Mouse (Mus musculus): ENCODE measurements at regions not wholly inside any gene's neighbourhood (a gene's known extent, or its start where the extent isn't known, plus 50 kb on each side); places are given as distances from the start of the nearest gene placed in this dataset.
"Not testable (repeated sequence)": the region's sequence is repeated elsewhere in the genome, so short reads cannot be mapped to it uniquely, and the experiment has no call there.

DNA sequence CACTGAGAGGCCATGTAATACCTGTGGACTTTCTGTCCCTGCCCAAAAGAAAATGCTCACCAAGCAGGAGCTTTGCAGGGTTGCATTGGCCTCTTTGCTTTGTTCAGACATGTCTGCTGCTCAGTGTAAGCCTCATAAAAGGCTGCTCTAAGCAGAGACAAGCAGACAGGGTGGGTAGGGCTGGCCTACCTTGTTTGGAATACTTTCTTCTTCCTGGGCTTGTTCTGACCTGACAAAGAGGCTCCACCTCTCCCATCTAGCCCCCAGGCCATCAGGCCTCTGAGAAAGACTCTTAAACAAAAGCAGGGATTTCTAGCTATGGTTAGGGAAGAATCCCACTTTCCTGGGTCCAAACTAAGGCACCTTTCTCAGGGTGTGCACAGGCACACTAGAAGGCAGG lies 138.2 kb upstream of the Camk1g start:
- DNase-seq (ENCODE audit: extremely low spot score in 1 of 2, low spot score in 2 of 2), result no peak

GRCm38 (mm10) chr1:193506991-193507390 lies 136.9 kb upstream of the Camk1g start:
- intact Hi-C loops (cut with DNase I), result loop anchor here (5.0 kb wide), 2 partner anchors 65 to 80 kb away; no protein-coding TSS in a partner anchor
- DNase-seq (ENCODE audit: extremely low spot score in 1 of 2, low spot score in 2 of 2), result no peak

More for the DNA sequence above, 138.2 kb upstream of the Camk1g start:
- intact Hi-C loops (cut with DNase I), result loop anchor here (5.0 kb wide), 2 partner anchors 64 to 79 kb away; no protein-coding TSS in a partner anchor

- DNase-seq (ENCODE audit: extremely low spot score in 1 of 2, low spot score in 2 of 2), result no peak
- intact Hi-C loops (cut with DNase I), result loop anchor here (5.0 kb wide), 2 partner anchors 67 to 82 kb away; no protein-coding TSS in a partner anchor
These were observed 135.3 kb upstream of the Camk1g start for GRCm38 (mm10) chr1:193505381-193505780.

DNA sequence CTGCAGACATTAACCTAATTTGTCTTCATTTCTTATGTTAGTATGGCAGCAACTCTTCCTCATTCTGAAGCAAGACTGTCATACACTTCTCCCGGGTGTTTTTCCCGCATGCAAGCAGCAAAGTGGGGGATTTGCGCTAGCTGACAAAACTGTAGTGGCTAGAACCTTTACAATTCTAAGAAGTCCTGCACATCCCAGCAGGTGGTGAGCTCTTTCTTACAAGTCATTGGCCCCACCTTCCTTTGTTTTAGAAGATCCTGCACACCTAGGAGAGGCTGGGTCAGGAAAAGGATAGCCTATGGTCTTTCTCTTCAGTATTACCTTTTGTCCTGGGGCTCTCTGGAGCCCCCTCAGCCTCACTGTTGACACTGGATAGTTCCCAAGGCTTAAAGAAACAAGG lies 134.5 kb upstream of the Camk1g start:
- intact Hi-C loops (cut with DNase I), result loop anchor here (5.0 kb wide), 2 partner anchors 68 to 83 kb away; no protein-coding TSS in a partner anchor

GRCm38 (mm10) chr1:193503624-193504325 lies 133.7 kb upstream of the Camk1g start:
- intact Hi-C loops (cut with DNase I), result no loop called here
- DNase-seq (ENCODE audit: extremely low spot score in 1 of 2, low spot score in 2 of 2), result peak; percentile 20 to 56

More for the DNA sequence above, 134.5 kb upstream of the Camk1g start:
- DNase-seq (ENCODE audit: extremely low spot score in 1 of 2, low spot score in 2 of 2), result no peak

DNA sequence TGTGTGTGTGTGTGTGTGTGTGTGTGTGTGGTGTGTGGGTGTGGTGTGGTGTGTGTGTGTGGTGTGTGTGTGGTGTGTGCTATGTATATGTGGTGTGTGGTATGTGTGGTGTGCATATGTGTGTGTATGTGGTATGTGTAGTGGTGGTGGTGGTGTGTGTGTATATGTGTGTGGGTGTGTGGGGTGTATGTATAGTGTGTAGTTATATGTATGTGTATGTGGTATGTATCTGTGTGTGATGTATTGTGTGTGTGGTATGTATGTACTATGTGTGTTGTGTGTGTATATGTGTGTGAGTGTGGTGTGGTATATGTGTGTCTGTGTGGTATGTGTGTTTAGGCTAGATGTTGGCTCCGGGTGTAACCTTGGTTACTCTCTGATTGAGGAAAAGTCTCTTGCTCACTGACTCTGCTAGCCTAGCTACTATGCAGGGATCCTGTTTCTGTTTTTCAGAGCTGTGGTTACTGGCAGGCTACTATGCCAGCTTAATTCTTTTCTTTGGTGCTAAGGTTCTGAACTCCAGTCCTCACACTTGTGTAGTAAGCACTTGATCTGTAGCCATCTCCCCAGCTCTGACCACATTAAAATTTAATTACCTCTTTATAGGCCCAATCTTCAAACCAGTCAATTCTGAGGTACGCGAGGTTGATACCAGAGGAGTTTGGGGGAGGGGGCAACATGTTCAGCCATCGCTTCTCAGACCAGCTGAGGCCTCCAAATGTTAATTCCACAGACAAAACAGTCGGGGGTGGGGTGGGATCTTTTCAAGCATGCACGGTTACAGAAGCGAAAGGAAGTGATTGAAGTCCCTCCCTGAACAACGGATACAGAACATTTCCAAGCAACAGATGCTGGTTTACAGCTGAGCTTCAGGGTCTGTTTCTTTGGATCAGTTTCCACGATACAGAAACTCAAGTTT lies 126.4 kb upstream of the Camk1g start:
- intact Hi-C loops (cut with DNase I), result no loop called here
- DNase-seq (ENCODE audit: extremely low spot score in 1 of 2, low spot score in 2 of 2), result no peak

DNA sequence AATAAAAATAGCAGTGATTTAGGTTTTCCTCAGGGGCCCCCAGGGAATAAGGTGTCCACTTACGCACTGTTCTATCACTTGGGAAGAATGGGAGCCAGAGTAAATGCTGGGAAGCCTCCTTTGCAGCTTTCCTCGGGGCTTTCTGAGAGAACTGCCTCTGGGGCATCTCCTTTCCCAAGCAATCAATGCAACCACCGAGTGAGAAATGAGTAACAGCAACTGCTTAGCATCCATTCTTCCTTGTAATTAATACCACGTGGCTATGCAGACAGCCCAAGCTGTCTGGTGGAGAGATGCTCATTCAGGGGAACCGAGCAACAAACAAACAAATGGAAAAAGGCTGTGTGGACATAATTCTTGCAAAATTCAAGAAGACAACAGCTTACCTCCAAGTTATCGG lies 117.9 kb upstream of the Camk1g start:
- intact Hi-C loops (cut with DNase I), result no loop called here
- no peak for DNase-seq (ENCODE audit: extremely low spot score in 1 of 2, low spot score in 2 of 2)

DNA sequence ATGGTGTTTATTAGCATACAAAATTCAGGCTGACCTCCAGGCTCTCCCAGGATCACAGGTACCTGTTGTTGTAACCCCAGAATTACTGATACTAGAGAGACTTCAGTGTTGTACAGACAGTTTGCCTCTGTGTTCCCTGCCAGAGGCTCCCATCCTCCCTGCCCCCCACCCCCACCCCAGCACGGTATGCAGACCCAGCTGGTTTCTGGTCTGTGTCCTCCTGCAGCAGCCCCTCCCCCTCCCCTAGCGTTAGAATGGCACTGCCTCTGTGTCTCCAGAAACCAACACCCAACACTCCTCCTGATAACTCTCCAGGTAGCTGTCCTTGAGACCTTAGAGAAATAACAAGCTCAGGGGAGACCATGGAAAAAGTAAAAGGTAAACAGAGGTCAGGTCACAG lies 116.6 kb upstream of the Camk1g start:
- intact Hi-C loops (cut with DNase I); DNase-seq (ENCODE audit: extremely low spot score in 1 of 2, low spot score in 2 of 2): not testable (repeated sequence)

- no peak for DNase-seq (ENCODE audit: extremely low spot score in 1 of 2, low spot score in 2 of 2)
- intact Hi-C loops (cut with DNase I), result no loop called here
These were observed 114.9 kb upstream of the Camk1g start for GRCm38 (mm10) chr1:193484977-193485376.

DNA sequence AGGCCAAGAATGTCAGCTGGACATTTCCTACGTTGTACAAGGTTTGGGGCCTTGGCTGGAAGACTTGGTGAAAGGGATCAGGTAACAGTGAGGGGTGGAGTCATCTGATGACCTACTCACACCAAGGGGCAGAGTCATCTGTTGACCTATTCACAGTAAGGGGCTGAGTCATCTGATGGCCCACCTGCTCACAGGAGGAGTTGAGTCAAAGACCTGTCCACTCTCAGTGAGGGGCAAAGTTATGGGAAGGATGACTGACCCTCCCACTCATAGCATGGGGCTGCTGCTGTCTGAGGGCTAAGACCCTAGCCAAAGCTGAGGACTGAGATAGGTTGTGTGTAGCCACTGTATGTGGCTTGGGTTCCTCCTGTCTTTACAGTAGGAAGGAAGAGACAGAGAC lies 107.2 kb upstream of the Camk1g start:
- no peak for DNase-seq (ENCODE audit: extremely low spot score in 1 of 2, low spot score in 2 of 2)
- intact Hi-C loops (cut with DNase I), result no loop called here

GRCm38 (mm10) chr1:193476805-193477204 lies 106.7 kb upstream of the Camk1g start:
- intact Hi-C loops (cut with DNase I), result no loop called here
- no peak for DNase-seq (ENCODE audit: extremely low spot score in 1 of 2, low spot score in 2 of 2)

DNA sequence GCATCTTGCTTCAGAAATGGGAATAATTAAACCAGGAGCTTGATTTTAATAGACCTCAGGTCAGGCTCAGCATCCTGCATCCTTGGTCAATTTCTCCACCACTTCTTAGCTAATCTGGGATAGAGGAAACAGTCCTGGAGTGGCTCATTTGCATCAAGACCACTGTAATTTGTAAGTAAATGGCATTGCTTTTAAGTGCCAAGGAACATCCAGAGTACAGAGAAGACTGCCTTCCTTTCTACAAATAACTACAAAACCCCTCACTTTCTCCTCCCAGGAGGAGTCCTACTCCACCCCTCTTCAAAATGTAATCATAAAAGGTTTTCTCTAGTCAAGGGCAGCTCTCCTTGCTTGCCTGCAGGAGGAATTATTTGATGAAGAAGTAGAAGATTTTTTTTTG lies 96.2 kb upstream of the Camk1g start:
- intact Hi-C loops (cut with DNase I), result no loop called here
- DNase-seq (ENCODE audit: extremely low spot score in 1 of 2, low spot score in 2 of 2), result no peak

DNA sequence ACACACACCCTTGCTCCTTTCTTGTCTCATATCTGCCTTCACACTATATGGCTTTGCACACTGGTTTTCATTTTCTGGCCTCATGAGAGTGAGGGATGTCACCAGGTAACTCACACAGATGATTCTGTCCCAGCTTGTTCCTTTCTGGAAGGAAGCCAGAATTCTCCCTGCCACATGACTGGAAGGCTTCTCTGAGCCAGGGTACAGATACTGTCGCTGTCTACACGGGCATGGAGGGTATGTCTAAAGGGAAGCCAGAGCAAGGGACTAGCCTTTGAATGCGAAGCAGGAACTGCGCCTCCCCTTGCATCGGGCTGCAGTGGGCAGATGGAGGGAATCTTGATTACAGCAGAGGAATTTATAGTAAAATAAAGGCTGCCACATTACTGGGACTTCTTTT lies 89.6 kb upstream of the Camk1g start:
- DNase-seq (ENCODE audit: extremely low spot score in 1 of 2, low spot score in 2 of 2), result no peak
- intact Hi-C loops (cut with DNase I), result no loop called here

DNA sequence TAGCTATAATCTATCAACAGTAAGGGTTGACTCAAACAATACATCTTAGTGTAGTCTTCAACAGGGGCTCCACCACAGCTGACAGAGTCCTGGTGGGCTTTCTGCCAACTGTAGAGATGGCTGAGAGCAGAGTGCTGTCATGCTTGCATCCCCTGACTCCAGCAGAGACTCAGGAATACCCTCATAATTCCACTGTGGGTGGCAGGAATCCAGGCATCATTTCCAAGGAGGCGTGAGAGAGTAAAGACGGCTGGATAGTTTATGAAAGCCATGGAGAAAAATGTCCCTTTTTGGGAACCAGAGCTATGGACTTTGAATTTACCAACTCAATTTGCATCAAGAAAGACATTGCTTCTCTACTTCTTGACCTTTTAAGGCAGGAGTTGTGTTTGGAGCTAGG lies 87.8 kb upstream of the Camk1g start:
- intact Hi-C loops (cut with DNase I), result no loop called here
- no peak for DNase-seq (ENCODE audit: extremely low spot score in 1 of 2, low spot score in 2 of 2)

GRCm38 (mm10) chr1:193453654-193454053 lies 83.6 kb upstream of the Camk1g start:
- DNase-seq (ENCODE audit: extremely low spot score in 1 of 2, low spot score in 2 of 2), result peak in 1 of 2 experiments; percentile 36
- intact Hi-C loops (cut with DNase I), result no loop called here

DNA sequence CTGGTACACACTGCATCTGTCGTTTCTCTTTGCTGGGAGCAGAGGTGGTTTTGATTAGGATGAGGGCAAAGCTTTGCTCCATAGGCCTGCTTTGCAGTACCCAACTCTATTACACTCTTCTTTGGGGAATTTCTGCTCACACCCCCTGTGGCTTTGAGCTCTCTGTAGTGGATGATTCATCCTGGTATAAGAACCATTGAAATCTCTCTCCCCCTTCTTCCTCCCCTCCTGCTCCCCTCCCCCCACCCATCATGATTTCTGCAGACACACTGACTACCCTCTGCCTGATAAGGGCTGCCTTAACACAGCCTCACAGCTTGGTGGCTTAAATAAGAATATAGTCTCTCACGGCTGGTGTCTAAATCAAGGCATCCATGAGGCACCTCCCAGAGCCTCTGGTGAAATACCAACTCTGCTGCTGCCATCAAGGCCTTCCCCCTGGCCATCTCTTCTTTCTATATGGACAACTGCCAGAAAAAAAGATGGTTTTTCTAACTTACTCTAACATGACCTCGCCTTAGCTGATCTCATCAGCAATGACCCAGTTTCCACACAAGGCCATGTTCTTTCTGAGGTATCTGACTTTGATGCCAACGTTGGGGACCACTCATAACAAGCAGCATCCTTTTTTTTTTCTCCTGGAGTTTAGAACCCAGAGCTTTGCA lies 81.5 kb upstream of the Camk1g start:
- intact Hi-C loops (cut with DNase I), result no loop called here
- no peak for DNase-seq (ENCODE audit: extremely low spot score in 1 of 2, low spot score in 2 of 2)

GRCm38 (mm10) chr1:193450814-193451213 lies 80.7 kb upstream of the Camk1g start:
- intact Hi-C loops (cut with DNase I), result no loop called here
- no peak for DNase-seq (ENCODE audit: extremely low spot score in 1 of 2, low spot score in 2 of 2)

GRCm38 (mm10) chr1:193450201-193450600 lies 80.1 kb upstream of the Camk1g start:
- DNase-seq (ENCODE audit: extremely low spot score in 1 of 2, low spot score in 2 of 2), result no peak
- intact Hi-C loops (cut with DNase I), result no loop called here

DNA sequence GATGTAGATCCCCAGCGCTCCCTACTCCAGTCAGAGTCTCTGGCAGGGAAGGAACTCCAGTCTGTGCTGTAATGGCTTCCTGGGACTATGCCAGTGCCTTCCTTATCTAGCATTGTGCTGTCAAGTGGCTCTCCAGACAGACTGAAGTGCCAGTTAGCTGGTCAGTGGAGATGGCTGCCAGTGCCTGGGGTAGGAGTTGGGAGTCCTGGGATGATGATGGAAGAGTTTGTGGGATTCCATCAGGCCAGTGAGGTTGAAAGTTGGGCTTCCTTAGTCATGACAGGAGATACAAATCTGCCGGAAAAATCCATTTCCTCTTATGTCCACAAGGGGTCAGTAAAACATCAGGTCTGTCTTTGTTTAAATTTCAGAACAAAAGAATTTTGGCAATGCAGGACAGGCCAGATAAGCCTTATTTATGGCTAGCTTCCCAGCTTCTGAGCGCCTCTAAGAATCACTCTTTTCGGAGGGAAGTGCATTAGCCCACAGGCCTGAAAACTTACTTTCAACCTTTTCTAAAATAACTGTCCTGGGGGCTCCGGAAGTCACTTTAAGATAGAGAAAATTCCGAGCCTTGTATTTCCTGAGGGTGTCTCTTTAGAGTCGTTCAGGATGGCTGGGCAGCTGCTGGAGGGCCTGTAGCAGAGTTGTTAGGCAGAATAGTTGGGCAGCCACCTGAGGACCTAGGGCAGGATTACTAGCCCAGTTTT lies 79.5 kb upstream of the Camk1g start:
- DNase-seq (ENCODE audit: extremely low spot score in 1 of 2, low spot score in 2 of 2), result peak; percentile 44 to 60
- intact Hi-C loops (cut with DNase I), result loop anchor here (5.0 to 10.0 kb wide), 2 partner anchors 138 to 245 kb away; no protein-coding TSS in a partner anchor

Data from left cerebral cortex, postnatal 10 days (tissue).